Mouse (Mus musculus): Measurements from ENCODE around the gene Wnt7b. TPM values are rescaled to one million over a fixed set of nuclear protein-coding genes. Genes with fewer than 3 reads are reported as not detected.

The Wnt7b gene
- polyA plus RNA-seq (2016; fragmentation: Nextera tagmentation; extraction: Ambion mirVana) = 10.9 and 17.1 TPM in 2 replicates

- H3K9me3 ChIP-seq (replicated peaks) = no peaks in the 10 kb centered on the region
- no peak within 1 kb of the TSS for H3K27ac ChIP-seq
- peaks cover 85% of the 10 kb centered on the region for H3K27me3 ChIP-seq (ENCODE audit: low read depth, poor library complexity, severe bottlenecking)
- DNase-seq (ENCODE audit: low spot score) = peak; percentile 48
- H3K4me3 ChIP-seq = peak within 1 kb of the TSS; percentile 55
- 5% methylated on average over 19 of the region's 19 CpGs for WGBS
- no peaks in the 10 kb centered on the region for H3K36me3 ChIP-seq
- H3K4me1 ChIP-seq = peaks cover 35% of the 10 kb centered on the region
These were observed at the start of gene Wnt7b for GRCm38 (mm10) chr15:85582356-85582910. Gene Wnt7b (minus strand): TSS chr15:85582473.

DNA sequence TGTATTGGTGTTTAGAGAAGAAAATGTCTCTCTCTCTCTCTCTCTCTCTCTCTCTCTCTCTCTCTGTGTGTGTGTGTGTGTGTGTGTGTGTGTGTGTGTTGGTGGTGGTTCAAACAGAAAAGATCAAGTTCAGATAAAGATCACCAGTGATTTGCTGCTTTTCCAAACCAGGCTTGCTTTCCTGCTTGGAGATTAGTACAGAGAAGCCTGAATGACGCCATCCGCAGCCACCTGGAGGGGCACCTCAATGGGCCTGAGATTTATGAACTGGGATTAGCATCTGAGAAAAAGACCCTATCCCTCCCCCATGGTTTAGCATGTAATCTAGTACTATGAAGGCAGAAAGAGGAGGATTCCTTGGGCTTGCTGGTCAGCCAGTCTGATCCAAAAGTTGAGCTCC lies 49.3 kb upstream of the Wnt7b start:
- Histone ChIP-seq H3K4me3 (no peak overlapping the region), H3K27me3 (ENCODE audit: low read depth, poor library complexity, severe bottlenecking) (peaks cover 39% of the 10 kb centered on the region), H3K9me3 (replicated peaks) (no peaks in the 10 kb centered on the region), H3K4me1 (peaks cover 25% of the 10 kb centered on the region), H3K36me3 (no peaks in the 10 kb centered on the region), H3K27ac (no peak overlapping the region)
- 28% methylated on average over 2 of the region's 2 CpGs for WGBS
- DNase-seq (ENCODE audit: low spot score) = no peak

GRCm38 (mm10) chr15:85629924-85630545 lies 47.8 kb upstream of the Wnt7b start:
- Histone ChIP-seq H3K27ac (no peak overlapping the region), H3K9me3 (replicated peaks) (no peaks in the 10 kb centered on the region), H3K4me3 (no peak overlapping the region), H3K36me3 (no peaks in the 10 kb centered on the region), H3K4me1 (peaks cover 34% of the 10 kb centered on the region), H3K27me3 (ENCODE audit: low read depth, poor library complexity, severe bottlenecking) (peaks cover 54% of the 10 kb centered on the region)
- WGBS = 81% methylated on average over 7 of the region's 7 CpGs
- DNase-seq (ENCODE audit: low spot score) = no peak

GRCm38 (mm10) chr15:85625666-85626279 lies 43.5 kb upstream of the Wnt7b start:
- 3% methylated on average over 65 of the region's 68 CpGs for WGBS
- no peaks in the 10 kb centered on the region for H3K9me3 ChIP-seq (replicated peaks)
- H3K27ac ChIP-seq = peak overlapping the region; percentile 88
- H3K4me3 ChIP-seq = peak overlapping the region; percentile 57
- peaks cover 95% of the 10 kb centered on the region for H3K27me3 ChIP-seq (ENCODE audit: low read depth, poor library complexity, severe bottlenecking)
- peaks cover 20% of the 10 kb centered on the region for H3K4me1 ChIP-seq
- DNase-seq (ENCODE audit: low spot score) = peak; percentile 71
- H3K36me3 ChIP-seq = no peaks in the 10 kb centered on the region

- DNase-seq (ENCODE audit: low spot score) = no peak
- Histone ChIP-seq H3K4me1 (peaks cover 12% of the 10 kb centered on the region), H3K27ac (no peak overlapping the region), H3K4me3 (no peak overlapping the region), H3K9me3 (replicated peaks) (no peaks in the 10 kb centered on the region), H3K27me3 (ENCODE audit: low read depth, poor library complexity, severe bottlenecking) (peaks cover 74% of the 10 kb centered on the region), H3K36me3 (no peaks in the 10 kb centered on the region)
- WGBS = 80% methylated on average over 13 of the region's 13 CpGs
These were observed 39.9 kb upstream of the Wnt7b start for GRCm38 (mm10) chr15:85622213-85622612.

- no peak for DNase-seq (ENCODE audit: low spot score)
- peak overlapping the region; percentile 3; the same call in 1 of the 2 replicates for H3K4me3 ChIP-seq
- H3K9me3 ChIP-seq (replicated peaks) = no peaks in the 10 kb centered on the region
- no peak overlapping the region for H3K27ac ChIP-seq
- H3K36me3 ChIP-seq = no peaks in the 10 kb centered on the region
- peaks cover 56% of the 10 kb centered on the region for H3K27me3 ChIP-seq (ENCODE audit: low read depth, poor library complexity, severe bottlenecking)
- WGBS = 24% methylated on average over 21 of the region's 21 CpGs
- H3K4me1 ChIP-seq = peaks cover 14% of the 10 kb centered on the region
These were observed 33.3 kb upstream of the Wnt7b start for GRCm38 (mm10) chr15:85615537-85616100.

DNA sequence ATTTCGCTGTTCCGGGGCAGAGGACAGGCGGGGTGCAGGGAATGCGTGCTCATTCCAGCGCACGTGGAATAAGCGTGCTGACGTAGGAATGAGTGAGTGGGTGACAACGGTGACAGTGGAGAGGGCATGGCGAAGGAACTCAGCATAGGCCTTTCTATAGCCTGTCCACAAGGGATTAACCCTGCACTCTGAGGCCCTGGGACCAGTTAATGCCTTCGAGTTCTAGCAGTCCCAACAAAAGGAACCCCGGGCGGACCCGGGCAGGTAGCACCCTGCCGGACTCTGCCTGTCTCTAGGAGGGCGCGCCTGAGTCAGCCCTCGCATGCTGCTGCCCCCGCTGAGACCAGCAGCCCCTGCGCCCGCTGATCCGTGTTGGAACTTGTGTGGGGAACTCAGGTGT lies 32.8 kb upstream of the Wnt7b start:
- Histone ChIP-seq H3K4me1 (peaks cover 17% of the 10 kb centered on the region), H3K27ac (no peak overlapping the region), H3K4me3 (peak overlapping the region; percentile 3; the same call in 1 of the 2 replicates), H3K27me3 (ENCODE audit: low read depth, poor library complexity, severe bottlenecking) (peaks cover 55% of the 10 kb centered on the region), H3K36me3 (no peaks in the 10 kb centered on the region), H3K9me3 (replicated peaks) (no peaks in the 10 kb centered on the region)
- no peak for DNase-seq (ENCODE audit: low spot score)
- 42% methylated on average over 22 of the region's 22 CpGs for WGBS

DNA sequence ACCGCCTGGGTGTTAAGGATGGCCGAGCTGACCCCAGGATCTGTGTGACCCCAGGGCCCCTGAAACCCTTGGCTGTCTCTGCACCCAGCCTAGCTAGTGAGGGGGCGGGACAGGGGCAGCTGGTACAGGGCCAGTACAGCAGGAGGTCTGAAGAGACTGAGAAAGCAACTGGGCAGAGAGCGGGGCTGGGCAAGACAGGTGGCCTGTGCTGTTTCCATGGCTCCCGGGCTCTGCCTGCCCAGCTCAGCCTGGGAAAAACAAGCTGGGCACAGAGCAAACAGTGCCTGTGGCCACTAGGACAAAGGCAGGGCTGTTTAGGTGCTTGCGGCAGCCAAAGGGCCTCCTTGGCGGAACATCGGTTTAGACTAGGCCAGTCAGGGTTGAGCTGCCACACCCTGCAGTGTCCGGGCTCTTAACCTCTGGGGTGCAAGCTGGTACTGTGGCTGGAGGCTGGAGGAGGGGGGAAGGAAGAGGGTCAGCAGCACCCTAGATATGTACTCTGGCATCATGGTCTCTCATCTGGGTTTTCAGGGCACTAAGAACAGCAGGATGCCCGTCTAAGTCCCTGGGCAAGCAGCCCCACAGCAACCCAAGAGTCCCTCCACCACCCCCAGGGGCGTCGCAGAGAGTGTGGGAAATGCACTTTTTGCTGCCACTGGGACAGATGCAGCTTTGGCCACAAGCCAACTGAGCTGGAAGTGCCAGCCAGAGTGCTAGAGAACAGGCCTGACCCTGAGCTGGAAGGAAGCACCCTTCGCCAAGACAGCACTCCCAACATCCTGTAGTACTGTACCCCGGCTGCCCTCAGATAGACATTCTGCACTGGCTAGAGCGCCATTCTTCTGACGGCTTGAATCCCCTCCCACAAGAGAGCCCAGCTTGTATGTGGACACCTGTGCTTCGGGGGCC lies 31.3 kb upstream of the Wnt7b start:
- DNase-seq (ENCODE audit: low spot score) = no peak
- WGBS = 87% methylated on average over 17 of the region's 17 CpGs
- peaks cover 17% of the 10 kb centered on the region for H3K4me1 ChIP-seq
- no peaks in the 10 kb centered on the region for H3K9me3 ChIP-seq (replicated peaks)
- no peak overlapping the region for H3K4me3 ChIP-seq
- H3K27ac ChIP-seq = no peak overlapping the region
- H3K36me3 ChIP-seq = no peaks in the 10 kb centered on the region
- H3K27me3 ChIP-seq (ENCODE audit: low read depth, poor library complexity, severe bottlenecking) = peaks cover 49% of the 10 kb centered on the region

DNA sequence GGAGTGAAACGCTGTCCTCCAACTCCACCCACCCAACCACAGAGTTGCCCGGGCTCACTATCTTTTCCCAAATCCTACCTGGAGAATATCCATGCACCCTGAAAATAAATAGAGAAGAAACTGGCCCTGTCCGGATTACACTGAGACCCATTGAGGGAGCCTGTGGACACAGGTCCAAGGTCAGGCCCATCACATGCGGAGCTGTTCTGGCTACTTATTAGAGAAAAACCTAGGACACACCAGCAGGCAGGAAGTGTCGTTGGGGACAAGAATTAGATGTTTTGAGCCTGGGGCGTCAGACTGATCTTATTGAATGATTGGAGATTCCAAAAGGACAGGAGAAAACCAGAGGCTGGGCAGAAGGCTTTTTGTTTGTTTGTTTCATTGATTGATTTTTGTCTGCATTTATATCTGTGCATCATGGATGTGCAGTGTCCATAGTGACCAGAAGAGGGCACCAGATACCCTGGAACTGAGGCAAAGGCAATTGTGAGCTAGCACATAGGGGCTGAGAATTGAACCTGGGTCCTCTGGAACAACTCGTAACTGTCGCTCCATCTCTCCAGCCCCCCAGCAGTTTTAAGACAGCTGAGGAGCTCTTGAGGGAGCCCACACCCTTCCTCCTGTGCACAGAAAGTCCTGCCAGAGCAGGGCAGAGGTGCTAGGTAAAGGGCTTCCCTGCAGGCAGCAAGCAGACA lies 30.5 kb upstream of the Wnt7b start:
- H3K27me3 ChIP-seq (ENCODE audit: low read depth, poor library complexity, severe bottlenecking) = peaks cover 49% of the 10 kb centered on the region
- 78% methylated on average over 8 of the region's 8 CpGs for WGBS
- no peak for DNase-seq (ENCODE audit: low spot score)

DNA sequence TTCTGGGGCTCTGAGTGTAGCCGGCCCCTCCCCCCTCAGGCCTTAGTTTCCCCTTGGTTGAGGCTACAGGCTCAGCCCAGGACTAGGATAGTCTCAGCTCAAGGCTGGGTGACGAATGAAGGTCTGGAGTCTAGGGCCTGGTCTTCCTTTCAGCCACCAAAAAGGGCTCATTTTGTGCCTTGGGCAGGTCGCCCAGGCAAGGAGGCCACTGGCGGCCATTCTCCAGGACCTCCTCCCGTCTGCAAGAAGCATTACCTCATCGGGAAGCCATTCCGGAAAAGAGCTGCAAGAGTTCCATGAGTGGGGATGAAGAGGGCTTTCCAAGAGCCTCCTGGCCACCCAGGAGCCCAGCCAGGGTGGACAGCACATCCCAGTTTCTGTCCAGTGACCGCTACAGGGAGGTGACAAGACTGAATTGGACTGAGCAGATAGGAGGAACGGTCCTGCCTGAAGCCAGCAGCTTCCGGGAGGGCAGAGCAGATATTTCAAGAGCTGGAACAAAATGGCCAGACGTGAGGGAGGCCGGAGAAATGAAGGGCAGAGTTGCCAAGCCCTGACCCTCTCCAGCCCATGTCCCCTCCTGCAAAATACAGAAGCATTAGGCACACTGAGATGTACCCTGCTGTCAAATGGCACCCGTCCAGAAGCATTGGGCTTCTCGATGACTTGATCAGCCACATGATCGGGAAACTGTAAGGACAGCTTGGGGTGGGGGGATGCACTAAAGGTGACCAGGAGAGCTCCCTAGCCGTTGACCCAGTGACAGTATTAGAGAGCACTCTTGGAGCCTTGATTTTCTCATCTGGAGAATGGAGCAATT lies 29.6 kb upstream of the Wnt7b start:
- 81% methylated on average over 16 of the region's 16 CpGs for WGBS
- Histone ChIP-seq H3K27ac (no peak overlapping the region), H3K9me3 (replicated peaks) (no peaks in the 10 kb centered on the region), H3K27me3 (ENCODE audit: low read depth, poor library complexity, severe bottlenecking) (peaks cover 43% of the 10 kb centered on the region), H3K4me3 (no peak overlapping the region), H3K4me1 (peaks cover 17% of the 10 kb centered on the region), H3K36me3 (no peaks in the 10 kb centered on the region)
- no peak for DNase-seq (ENCODE audit: low spot score)

More for the DNA sequence above, 30.5 kb upstream of the Wnt7b start:
- Histone ChIP-seq H3K9me3 (replicated peaks) (no peaks in the 10 kb centered on the region), H3K36me3 (no peaks in the 10 kb centered on the region), H3K27ac (no peak overlapping the region), H3K4me1 (peaks cover 17% of the 10 kb centered on the region), H3K4me3 (no peak overlapping the region)

DNA sequence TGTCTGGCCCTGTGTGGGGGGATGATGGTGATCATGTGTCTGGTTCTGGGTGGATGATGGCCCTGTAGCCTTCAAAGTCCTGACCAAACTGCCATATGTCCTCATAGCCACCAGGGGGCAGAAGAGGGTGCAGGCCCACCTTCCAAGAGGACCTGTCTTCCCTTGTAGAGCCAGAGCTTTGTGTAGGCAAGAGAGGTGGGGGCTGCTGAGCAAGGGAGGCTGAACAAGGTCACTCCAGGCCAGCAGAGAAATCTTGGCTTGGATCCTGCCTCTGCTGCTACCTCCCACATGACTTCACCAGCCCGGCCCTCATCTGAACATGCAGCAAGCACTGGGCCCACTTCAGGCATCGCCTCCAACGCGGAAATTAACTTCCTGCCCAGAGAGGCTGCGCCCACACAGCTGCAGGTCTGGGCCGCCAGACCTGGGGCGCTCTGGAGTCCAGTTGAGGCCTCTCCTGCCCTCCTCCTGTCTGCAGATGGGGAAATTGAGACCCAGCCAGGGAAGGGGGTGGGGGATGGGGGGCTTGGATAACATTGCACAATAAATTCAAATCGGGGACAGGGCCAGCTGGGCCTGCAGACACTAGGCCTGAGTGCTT lies 28.4 kb upstream of the Wnt7b start:
- H3K4me1 ChIP-seq = peaks cover 16% of the 10 kb centered on the region
- H3K27ac ChIP-seq = peak overlapping the region; percentile 77
- peaks cover 31% of the 10 kb centered on the region for H3K27me3 ChIP-seq (ENCODE audit: low read depth, poor library complexity, severe bottlenecking)
- H3K9me3 ChIP-seq (replicated peaks) = no peaks in the 10 kb centered on the region
- no peak overlapping the region for H3K4me3 ChIP-seq
- peak; percentile 74 for DNase-seq (ENCODE audit: low spot score)
- 73% methylated on average over 8 of the region's 8 CpGs for WGBS
- no peaks in the 10 kb centered on the region for H3K36me3 ChIP-seq
